Mouse (Mus musculus) testis, adult 2 months (tissue): ENCODE data around the gene Upk3a.
"Not testable (repeated sequence)": the region's sequence is repeated elsewhere in the genome, so short reads cannot be mapped to it uniquely, and the experiment has no call there.

Source experiments
- CTCF ChIP-seq: fragments of 200-500 bp; IDR thresholded peaks from 2 replicates; pipeline ENCODE4 v1.5.1; 2012; ENCODE audit warnings: low read depth, mild to moderate bottlenecking, inconsistent platforms, low read length, moderate library complexity; ENCODE audit not compliant: control insufficient read depth, insufficient read depth, insufficient replicate concordance
- POLR2A ChIP-seq: fragments of 200-500 bp; IDR thresholded peaks from 2 replicates; pipeline ENCODE4 v1.6.1; 2012; ENCODE audit warnings: low read depth, mild to moderate bottlenecking, inconsistent platforms, low read length, moderate library complexity; ENCODE audit not compliant: control insufficient read depth

GRCm38 (mm10) chr15:85030643-85031042, 13.7 kb downstream of the Upk3a start:
- TF ChIP-seq CTCF, POLR2A: not testable (repeated sequence)
